Mouse (Mus musculus) limb, embryonic 14.5 days (tissue): ENCODE measurements around the gene Neo1. TPM values are rescaled to one million over a fixed set of nuclear protein-coding genes. Genes with fewer than 3 reads are reported as not detected.

Experiments used
- ATAC-seq: fragments of 200-750 bp; cut with Nextera tagmentation; 2 replicates; pipeline ENCODE4 v1.8.0; 2017; ENCODE audit warnings: low read depth, moderate number of reproducible peaks, moderate TSS enrichment; ENCODE audit not compliant: low FRiP score
- DNase-seq: peaks from one replicate; pipeline ENCODE4 v3.0.0-alpha.2; 2015; ENCODE audit warnings: low spot score
- H3K27ac ChIP-seq: fragments of 300-500 bp; sonication (generic); replicated peaks from 2 replicates; pipeline ENCODE4 v1.5.1; 2014; ENCODE audit warnings: low read depth, mild to moderate bottlenecking, low read length, moderate library complexity, mixed read lengths
- H3K27me3 ChIP-seq: fragments of 300-500 bp; sonication (generic); 2 replicates; pipeline ENCODE4 v1.6.1; 2014; ENCODE audit warnings: low read length, mixed read lengths; ENCODE audit not compliant: control insufficient read depth, insufficient read depth
- H3K36me3 ChIP-seq: fragments of 300-500 bp; sonication (generic); 2 replicates; pipeline ENCODE4 v1.6.1; 2014; ENCODE audit warnings: mild to moderate bottlenecking, low read length, moderate library complexity, mixed read lengths; ENCODE audit not compliant: control insufficient read depth, insufficient read depth
- H3K4me1 ChIP-seq: fragments of 300-500 bp; sonication (generic); 2 replicates; pipeline ENCODE4 v1.6.1; 2014; ENCODE audit warnings: antibody characterized with exemption, low read length, mixed read lengths; ENCODE audit not compliant: control insufficient read depth, insufficient read depth
- H3K4me2 ChIP-seq: fragments of 300-500 bp; sonication (generic); replicated peaks from 2 replicates; pipeline ENCODE4 v1.6.1; 2014; ENCODE audit warnings: low read depth, mild to moderate bottlenecking, low read length, moderate library complexity; ENCODE audit not compliant: severe bottlenecking
- H3K4me3 ChIP-seq: fragments of 300-500 bp; sonication (generic); replicated peaks from 2 replicates; pipeline ENCODE4 v1.5.1; 2014; ENCODE audit warnings: low read length
- H3K9ac ChIP-seq: fragments of 300-500 bp; sonication (generic); 2 replicates; pipeline ENCODE4 v1.6.1; 2014; ENCODE audit warnings: mild to moderate bottlenecking, low read depth, low read length, moderate library complexity; ENCODE audit not compliant: severe bottlenecking
- H3K9me3 ChIP-seq: fragments of 300-500 bp; sonication (generic); 2 replicates; pipeline ENCODE4 v1.6.1; 2016; ENCODE audit warnings: low read length; ENCODE audit not compliant: control insufficient read depth
- POLR2A ChIP-seq: fragments of 200-500 bp; IDR thresholded peaks from 2 replicates; pipeline ENCODE4 v1.8.0; 2012; ENCODE audit warnings: inconsistent platforms, mild to moderate bottlenecking, moderate library complexity, borderline replicate concordance; ENCODE audit not compliant: insufficient read depth, insufficient read length; ENCODE audit errors: extremely low read depth
- WGBS: fragments of 180-500 bp; shearing (Covaris S2); extraction: QIAGEN DNeasy Blood & Tissue Kit; methylation state at CpG from one replicate; pipeline ENCODE4 v1.1.7; 2014; 5-methylcytosine and 5-hydroxymethylcytosine counted together
- polyA plus RNA-seq, 2 experiments: library from polyadenylated mRNA; depleted of rRNA in 1 of 2; stranded (reverse) in 1 of 2; unstranded in 1 of 2; fragments of >200 nt; fragmentation: Nextera tagmentation in 1 of 2; extraction: Ambion mirVana in 1 of 2; gene quantifications; 2 replicates each; pipeline versions ENCODE4 v1.2.1 to v1.2.3; 2012 to 2014

Neo1 gene
- polyA plus RNA-seq, 2 experiments: 57.1 to 83.5 TPM

DNA sequence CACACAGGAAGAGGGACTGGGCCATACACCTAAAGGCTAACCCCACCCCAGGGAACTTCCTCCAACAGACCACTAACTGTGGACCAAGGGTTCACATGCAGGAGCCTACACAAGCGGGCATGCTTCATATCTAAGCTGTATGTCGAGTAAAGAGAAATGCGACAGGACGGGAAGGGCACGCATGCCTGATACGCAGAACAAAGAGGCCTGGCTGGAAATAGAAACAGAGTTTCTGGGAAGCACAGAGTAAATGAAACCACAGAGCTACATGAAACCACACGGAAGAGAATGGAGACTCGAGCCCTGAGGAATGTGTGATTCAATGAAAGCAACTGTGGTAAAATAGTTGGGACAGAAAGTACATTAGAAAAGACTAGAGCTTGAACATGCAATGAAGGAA is 145.3 kb downstream of the Neo1 start:
- H3K4me2 ChIP-seq: no peak overlapping the region
- H3K27me3 ChIP-seq: no peaks in the 10 kb centered on the region
- DNase-seq: no peak
- no peak overlapping the region for H3K9ac ChIP-seq
- TF ChIP-seq POLR2A: no peak
- H3K27ac ChIP-seq: no peak overlapping the region
- H3K36me3 ChIP-seq: peaks cover 79% of the 10 kb centered on the region
- H3K4me1 ChIP-seq: no peaks in the 10 kb centered on the region
- H3K9me3 ChIP-seq: no peaks in the 10 kb centered on the region
- no peak for ATAC-seq
- 92% methylated on average over 8 of the region's 8 CpGs for WGBS
- no peak overlapping the region for H3K4me3 ChIP-seq

DNA sequence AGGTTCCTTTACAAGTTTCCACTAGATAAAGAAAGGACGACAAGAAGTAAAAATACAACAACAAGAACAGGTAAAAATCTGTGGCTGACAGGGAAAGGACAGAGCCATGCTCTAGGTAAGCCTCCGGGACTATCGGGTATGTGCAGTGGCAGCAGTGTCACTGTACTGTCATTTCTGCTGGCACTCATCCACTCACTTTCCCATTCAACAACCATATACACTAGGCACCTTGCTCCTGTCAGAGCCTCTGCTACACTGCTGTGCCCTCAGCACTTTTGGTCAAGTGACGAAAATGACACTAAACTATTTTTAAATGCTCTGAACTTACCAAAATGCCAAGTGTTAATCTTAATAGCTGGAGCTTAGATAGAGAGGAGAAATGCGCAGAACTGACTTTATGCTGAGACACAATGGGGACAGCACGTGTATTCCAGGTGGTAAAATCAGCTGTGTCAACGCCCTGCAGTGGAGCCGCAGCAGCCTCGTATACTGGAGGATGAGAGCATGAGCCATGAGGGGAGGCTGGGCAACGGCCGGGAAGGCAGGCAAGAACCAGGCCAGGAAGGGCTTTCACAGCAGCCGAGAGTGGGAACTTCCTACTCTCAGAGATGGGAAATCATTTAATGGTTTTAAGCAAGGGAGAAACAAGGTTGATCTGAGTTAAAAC is 146.3 kb downstream of the Neo1 start:
- Histone ChIP-seq H3K27me3 (no peaks in the 10 kb centered on the region), H3K9me3 (no peaks in the 10 kb centered on the region), H3K4me1 (no peaks in the 10 kb centered on the region), H3K4me3 (no peak overlapping the region), H3K4me2 (no peak overlapping the region), H3K36me3 (peaks cover 80% of the 10 kb centered on the region), H3K27ac (no peak overlapping the region), H3K9ac (no peak overlapping the region)
- TF ChIP-seq POLR2A: no peak
- WGBS: 83% methylated on average over 12 of the region's 12 CpGs
- no peak for DNase-seq
- ATAC-seq: no peak

DNA sequence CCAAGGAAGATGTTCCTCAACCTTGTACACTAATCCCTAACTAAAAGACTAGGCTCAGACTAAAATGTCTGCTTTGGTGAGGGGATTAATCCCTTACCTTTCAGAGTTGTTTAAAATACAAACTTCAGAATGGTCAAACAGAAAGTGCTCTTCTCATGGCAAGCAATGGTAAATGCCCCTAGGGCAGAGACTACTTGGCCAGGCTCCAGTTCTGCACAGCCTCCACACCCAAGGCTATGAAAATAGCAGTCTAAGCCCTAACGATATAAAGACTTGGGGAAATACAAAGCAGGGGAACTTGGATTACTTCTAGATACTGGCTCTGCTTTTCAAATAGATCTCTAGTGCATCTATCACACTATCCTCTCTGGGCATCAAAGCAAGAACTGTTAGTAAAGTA is 153.6 kb downstream of the Neo1 start:
- no peak for DNase-seq

DNA sequence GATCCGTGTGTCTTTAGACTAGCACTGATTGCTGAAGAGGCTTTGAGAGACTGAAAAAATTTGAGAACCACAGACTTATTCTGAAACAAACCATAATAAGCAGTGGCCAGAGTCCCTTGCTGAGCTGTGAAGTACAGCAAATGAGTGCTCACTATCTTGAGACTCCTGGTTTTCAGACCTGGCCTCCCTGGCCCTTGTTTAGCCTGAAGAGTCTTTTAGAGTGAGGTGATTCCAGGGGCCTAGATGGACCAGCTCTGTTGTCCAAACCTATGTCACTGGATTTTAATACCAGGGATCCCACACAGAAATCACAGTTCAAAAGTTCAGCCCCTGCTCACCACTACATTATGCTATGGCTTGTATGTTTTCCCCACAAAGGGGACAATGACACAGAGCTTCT is 156.4 kb downstream of the Neo1 start:
- no peak for DNase-seq
- Histone ChIP-seq H3K27me3 (no peaks in the 10 kb centered on the region), H3K4me2 (no peak overlapping the region), H3K9ac (no peak overlapping the region), H3K9me3 (no peaks in the 10 kb centered on the region), H3K36me3 (peaks cover 88% of the 10 kb centered on the region), H3K27ac (no peak overlapping the region), H3K4me1 (no peaks in the 10 kb centered on the region), H3K4me3 (no peak overlapping the region)
- WGBS: 91% methylated on average over 1 of the region's 1 CpGs
- TF ChIP-seq POLR2A: no peak
- ATAC-seq: no peak

More for the DNA sequence above, 153.6 kb downstream of the Neo1 start:
- no peak overlapping the region for H3K4me3 ChIP-seq
- WGBS: 68% methylated on average over 1 of the region's 1 CpGs
- H3K9ac ChIP-seq: no peak overlapping the region
- no peaks in the 10 kb centered on the region for H3K27me3 ChIP-seq
- no peak for TF ChIP-seq POLR2A
- H3K27ac ChIP-seq: no peak overlapping the region
- H3K9me3 ChIP-seq: no peaks in the 10 kb centered on the region
- peaks cover 84% of the 10 kb centered on the region for H3K36me3 ChIP-seq
- ATAC-seq: no peak
- H3K4me2 ChIP-seq: no peak overlapping the region
- no peaks in the 10 kb centered on the region for H3K4me1 ChIP-seq

DNA sequence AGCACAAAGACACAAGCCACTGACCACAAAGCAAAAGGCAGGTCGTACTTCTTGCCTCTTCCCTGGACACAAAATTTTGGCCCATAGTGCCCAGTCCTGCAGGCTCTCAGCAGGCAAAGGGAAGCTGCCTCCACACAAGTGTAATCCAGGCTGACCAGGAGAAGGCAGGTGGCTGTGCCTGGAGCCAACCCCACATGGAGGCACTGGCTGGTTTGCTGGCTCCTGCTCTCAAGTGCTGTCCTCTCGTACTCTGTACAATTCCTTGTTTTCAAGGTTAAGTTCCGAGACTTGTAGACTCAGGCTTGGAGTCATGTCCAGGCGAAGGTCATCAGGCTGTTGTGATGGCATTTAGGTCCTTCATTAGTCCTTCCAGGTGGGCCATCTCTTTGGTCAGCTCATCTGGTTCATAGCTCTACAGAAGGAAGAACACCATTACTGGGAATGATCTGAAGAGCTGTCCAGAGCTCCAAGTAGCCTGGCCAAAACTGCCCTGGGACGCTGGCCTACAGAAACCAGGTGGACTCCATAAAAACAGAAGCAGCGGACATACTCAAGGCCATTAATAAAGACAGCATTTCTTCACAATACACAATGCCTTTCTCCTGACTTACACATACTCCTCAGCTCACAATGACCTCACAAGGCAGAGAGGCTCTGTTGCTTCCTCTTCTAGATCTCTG is 159.2 kb downstream of the Neo1 start:
- Histone ChIP-seq H3K4me2 (no peak overlapping the region), H3K4me3 (no peak overlapping the region), H3K36me3 (peaks cover 75% of the 10 kb centered on the region), H3K27ac (no peak overlapping the region), H3K27me3 (no peaks in the 10 kb centered on the region), H3K4me1 (no peaks in the 10 kb centered on the region), H3K9ac (no peak overlapping the region), H3K9me3 (no peaks in the 10 kb centered on the region)
- TF ChIP-seq POLR2A: no peak
- DNase-seq (no peak), ATAC-seq (no peak)
- 84% methylated on average over 6 of the region's 6 CpGs for WGBS
